Mouse (Mus musculus) intestine, embryonic 14.5 days (tissue): ENCODE data around the gene Astn2. TPM values are rescaled to one million over a fixed set of nuclear protein-coding genes. Genes with fewer than 3 reads are reported as not detected.

Experiments used
- ATAC-seq: fragments of 200-750 bp; cut with Nextera tagmentation; replicated peaks from 2 replicates; pipeline ENCODE4 v1.8.0; 2017; ENCODE audit warnings: low read depth, moderate number of reproducible peaks, moderate TSS enrichment, moderate library complexity; ENCODE audit not compliant: low FRiP score, low TSS enrichment
- DNase-seq: peaks from one replicate; pipeline ENCODE4 v3.0.0-alpha.2; 2018; ENCODE audit warnings: low spot score
- H3K27ac ChIP-seq: fragments of 300-500 bp; sonication (generic); 2 replicates; pipeline ENCODE4 v1.5.1; 2014; ENCODE audit warnings: low read depth, mild to moderate bottlenecking, control low read depth
- H3K27me3 ChIP-seq: fragments of 300-500 bp; sonication (generic); replicated peaks from 2 replicates; pipeline ENCODE4 v1.6.1; 2014; ENCODE audit warnings: low read length, control low read depth; ENCODE audit not compliant: control insufficient read depth, insufficient read depth
- H3K36me3 ChIP-seq: fragments of 300-500 bp; sonication (generic); 2 replicates; pipeline ENCODE4 v1.6.1; 2014; ENCODE audit warnings: low read length, control low read depth; ENCODE audit not compliant: control insufficient read depth, insufficient read depth
- H3K4me1 ChIP-seq: fragments of 300-500 bp; sonication (generic); replicated peaks from 2 replicates; pipeline ENCODE4 v1.6.1; 2014; ENCODE audit warnings: low read length, control low read depth, mixed read lengths; ENCODE audit not compliant: control insufficient read depth, insufficient read depth
- H3K4me2 ChIP-seq: fragments of 300-500 bp; sonication (generic); 2 replicates; pipeline ENCODE4 v1.6.1; 2014; ENCODE audit warnings: low read length
- H3K4me3 ChIP-seq: fragments of 300-500 bp; sonication (generic); 2 replicates; pipeline ENCODE4 v1.5.1; 2014; ENCODE audit warnings: low read depth, low read length, control low read depth, mixed read lengths
- H3K9ac ChIP-seq: fragments of 300-500 bp; sonication (generic); 2 replicates; pipeline ENCODE4 v1.6.1; 2014; ENCODE audit warnings: mild to moderate bottlenecking, low read length
- H3K9me3 ChIP-seq: fragments of 300-500 bp; sonication (generic); 2 replicates; pipeline ENCODE4 v1.6.1; 2016; ENCODE audit warnings: low read length, control low read depth; ENCODE audit not compliant: control insufficient read depth
- WGBS: fragments of 180-500 bp; shearing (Covaris S2); extraction: QIAGEN DNeasy Blood & Tissue Kit; methylation state at CpG from one replicate; pipeline ENCODE4 v1.1.7; 2014; 5-methylcytosine and 5-hydroxymethylcytosine counted together
- polyA plus RNA-seq: library from polyadenylated mRNA; unstranded; fragments of >200 nt; fragmentation: Nextera tagmentation; extraction: Ambion mirVana; gene quantifications from 2 replicates; pipeline ENCODE4 v1.2.1, GENCODE M21; 2014

Gene Astn2
- polyA plus RNA-seq, 1 experiment from 2014 or later: 0.96 TPM

- H3K36me3 ChIP-seq: no peaks in the 10 kb centered on the region
- 74% methylated on average over 3 of the region's 3 CpGs for WGBS
These were observed 981.3 kb downstream of the Astn2 start for GRCm38 (mm10) chr4:65423068-65423625.

GRCm38 (mm10) chr4:65421272-65421671, 983.1 kb downstream of the Astn2 start:
- DNase-seq (no peak), ATAC-seq (no peak)
- WGBS: 70% methylated on average over 2 of the region's 2 CpGs
- H3K27me3 ChIP-seq: no peaks in the 10 kb centered on the region
- no peak overlapping the region for H3K27ac ChIP-seq
- 0 out of 2 replicates have a peak, but pooled peaks cover 4% of the 10 kb centered on the region for H3K4me1 ChIP-seq
- no peak overlapping the region for H3K4me3 ChIP-seq
- no peaks in the 10 kb centered on the region for H3K9me3 ChIP-seq
- H3K4me2 ChIP-seq: no peak overlapping the region
- H3K36me3 ChIP-seq: no peaks in the 10 kb centered on the region
- no peak overlapping the region for H3K9ac ChIP-seq

More at GRCm38 (mm10) chr4:65423068-65423625, 981.3 kb downstream of the Astn2 start:
- Histone ChIP-seq H3K9ac (no peak overlapping the region), H3K4me1 (0 out of 2 replicates have a peak, but pooled peaks cover 4% of the 10 kb centered on the region), H3K9me3 (no peaks in the 10 kb centered on the region), H3K4me3 (no peak overlapping the region), H3K4me2 (no peak overlapping the region), H3K27ac (no peak overlapping the region), H3K27me3 (no peaks in the 10 kb centered on the region)
- DNase-seq (no peak), ATAC-seq (no peak)

GRCm38 (mm10) chr4:65420511-65420931, 983.9 kb downstream of the Astn2 start:
- ATAC-seq (no peak), DNase-seq (peak; percentile 59)
- Histone ChIP-seq H3K4me1 (0 out of 2 replicates have a peak, but pooled peaks cover 4% of the 10 kb centered on the region), H3K27me3 (no peaks in the 10 kb centered on the region), H3K9ac (no peak overlapping the region), H3K36me3 (no peaks in the 10 kb centered on the region), H3K9me3 (no peaks in the 10 kb centered on the region), H3K4me2 (no peak overlapping the region), H3K4me3 (no peak overlapping the region), H3K27ac (peak overlapping the region; percentile 38)
- WGBS: 10% methylated on average over 3 of the region's 3 CpGs

- DNase-seq: no peak
- no peak overlapping the region for H3K4me3 ChIP-seq
- H3K9me3 ChIP-seq: no peaks in the 10 kb centered on the region
- H3K4me2 ChIP-seq: no peak overlapping the region
- H3K4me1 ChIP-seq: no peaks in the 10 kb centered on the region
- no peak for ATAC-seq
- no peaks in the 10 kb centered on the region for H3K36me3 ChIP-seq
- H3K27ac ChIP-seq: no peak overlapping the region
- H3K27me3 ChIP-seq: no peaks in the 10 kb centered on the region
- 63% methylated on average over 4 of the region's 4 CpGs for WGBS
- no peak overlapping the region for H3K9ac ChIP-seq
These were observed 988.9 kb downstream of the Astn2 start for GRCm38 (mm10) chr4:65415507-65415906.

- no peak overlapping the region for H3K4me2 ChIP-seq
- WGBS: 56% methylated on average over 6 of the region's 6 CpGs
- no peaks in the 10 kb centered on the region for H3K27me3 ChIP-seq
- no peak overlapping the region for H3K27ac ChIP-seq
- no peaks in the 10 kb centered on the region for H3K36me3 ChIP-seq
- no peak overlapping the region for H3K4me3 ChIP-seq
- no peak for ATAC-seq
- H3K9ac ChIP-seq: no peak overlapping the region
- no peaks in the 10 kb centered on the region for H3K9me3 ChIP-seq
- DNase-seq: no peak
- H3K4me1 ChIP-seq: peaks cover 4% of the 10 kb centered on the region
These were observed 1001.4 kb downstream of the Astn2 start for GRCm38 (mm10) chr4:65402836-65403634.

- ATAC-seq (no peak), DNase-seq (no peak)
- Histone ChIP-seq H3K9ac (no peak overlapping the region), H3K4me1 (peaks cover 4% of the 10 kb centered on the region), H3K27me3 (no peaks in the 10 kb centered on the region), H3K4me3 (no peak overlapping the region), H3K27ac (no peak overlapping the region), H3K9me3 (no peaks in the 10 kb centered on the region), H3K36me3 (no peaks in the 10 kb centered on the region), H3K4me2 (no peak overlapping the region)
- WGBS: 64% methylated on average over 5 of the region's 5 CpGs
These were observed 1002.1 kb downstream of the Astn2 start for GRCm38 (mm10) chr4:65402286-65402685.

- ATAC-seq: no peak
- H3K36me3 ChIP-seq: no peaks in the 10 kb centered on the region
- WGBS: 89% methylated on average over 4 of the region's 4 CpGs
- no peaks in the 10 kb centered on the region for H3K9me3 ChIP-seq
- H3K27me3 ChIP-seq: no peaks in the 10 kb centered on the region
- H3K27ac ChIP-seq: no peak overlapping the region
- H3K9ac ChIP-seq: no peak overlapping the region
- H3K4me2 ChIP-seq: no peak overlapping the region
- H3K4me3 ChIP-seq: no peak overlapping the region
- peaks cover 4% of the 10 kb centered on the region for H3K4me1 ChIP-seq
- no peak for DNase-seq
These were observed 1005.0 kb downstream of the Astn2 start for GRCm38 (mm10) chr4:65399457-65399856.

- DNase-seq (no peak), ATAC-seq (no peak)
- Histone ChIP-seq H3K4me1 (no peaks in the 10 kb centered on the region), H3K4me3 (no peak overlapping the region), H3K9ac (no peak overlapping the region), H3K9me3 (no peaks in the 10 kb centered on the region), H3K27me3 (no peaks in the 10 kb centered on the region), H3K27ac (no peak overlapping the region), H3K4me2 (no peak overlapping the region), H3K36me3 (no peaks in the 10 kb centered on the region)
- WGBS: 68% methylated on average over 3 of the region's 3 CpGs
These were observed 1007.6 kb downstream of the Astn2 start for GRCm38 (mm10) chr4:65396806-65397205.
